Mouse (Mus musculus): ENCODE results near the gene Usp29. TPM values are rescaled to one million over a fixed set of nuclear protein-coding genes. Genes with fewer than 3 reads are reported as not detected.

Usp29 gene
- polyA plus RNA-seq (2014; fragmentation: Illumina TruSeq; extraction: RNeasy Lipid Tissue Mini Kit (QIAGEN cat#74804); ENCODE audit: low read depth, low replicate concordance): 0.44 TPM

DNA sequence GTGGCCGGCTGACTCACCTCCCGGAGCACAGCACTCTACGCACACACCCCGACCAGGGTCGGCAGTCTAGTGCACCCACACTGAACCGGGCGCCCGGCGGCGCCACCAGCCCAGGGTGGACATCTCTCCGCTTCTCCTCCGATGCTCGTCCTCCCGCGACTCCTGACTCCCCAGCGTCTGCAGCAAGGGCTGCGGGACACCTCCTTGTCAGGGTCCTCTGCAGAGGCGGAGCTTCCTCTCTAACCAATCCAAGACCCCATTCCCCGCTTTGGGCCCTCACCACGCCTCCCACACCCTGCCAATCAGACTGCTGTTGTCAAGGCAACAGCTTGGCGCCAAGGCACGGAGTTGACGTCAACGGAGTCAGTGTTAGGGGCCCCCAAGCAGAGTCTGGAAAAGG, at the start of gene Usp29, which contains the start of gene Peg3:
Gene Usp29 (plus strand): TSS at position 338 of the 400 bp plus-strand sequence.
Gene Peg3 (minus strand): TSS at position 191 of the 400 bp plus-strand sequence.

DNA sequence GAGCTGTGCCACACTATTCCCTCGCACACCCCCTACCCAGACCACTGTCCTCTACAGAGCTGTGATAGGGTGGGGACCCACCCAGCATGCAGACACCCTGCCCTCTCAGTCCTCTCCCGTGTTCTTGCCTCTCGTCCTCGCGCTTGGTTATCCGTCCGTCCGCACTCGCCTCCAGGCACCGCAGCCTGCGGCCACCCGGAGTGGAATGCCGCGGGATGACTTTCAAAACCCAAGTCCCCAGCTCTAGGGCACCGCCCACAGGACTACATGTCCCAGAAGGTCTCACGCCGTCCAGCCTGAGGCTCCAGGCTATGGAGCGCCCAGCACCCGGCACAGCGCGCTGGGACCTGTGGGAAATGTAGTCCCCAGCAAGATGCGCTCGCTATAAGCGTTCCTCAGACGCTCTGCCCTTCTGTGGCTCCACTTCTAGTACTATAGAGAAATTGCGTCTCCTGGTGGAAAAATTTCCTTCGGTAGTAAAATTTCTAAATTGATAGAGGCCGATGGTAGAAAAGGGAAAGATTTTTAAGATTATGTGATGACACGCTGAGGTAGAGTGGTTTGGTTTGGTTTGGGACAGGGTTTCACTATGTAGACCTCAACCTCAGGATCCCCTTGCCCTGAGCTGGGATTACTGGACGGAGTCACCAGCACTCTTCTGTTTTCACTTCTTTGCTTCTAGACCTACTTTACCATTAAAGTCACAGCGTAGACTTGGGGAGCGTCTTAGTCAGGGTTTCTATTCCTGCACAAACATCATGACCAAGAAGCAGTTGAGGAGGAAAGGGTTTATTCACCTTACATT, 33.9 kb upstream of the Usp29 start, which contains the start of gene Zim1:
Gene Zim1 (minus strand): TSS at position 210 of the 805 bp plus-strand sequence.

DNA sequence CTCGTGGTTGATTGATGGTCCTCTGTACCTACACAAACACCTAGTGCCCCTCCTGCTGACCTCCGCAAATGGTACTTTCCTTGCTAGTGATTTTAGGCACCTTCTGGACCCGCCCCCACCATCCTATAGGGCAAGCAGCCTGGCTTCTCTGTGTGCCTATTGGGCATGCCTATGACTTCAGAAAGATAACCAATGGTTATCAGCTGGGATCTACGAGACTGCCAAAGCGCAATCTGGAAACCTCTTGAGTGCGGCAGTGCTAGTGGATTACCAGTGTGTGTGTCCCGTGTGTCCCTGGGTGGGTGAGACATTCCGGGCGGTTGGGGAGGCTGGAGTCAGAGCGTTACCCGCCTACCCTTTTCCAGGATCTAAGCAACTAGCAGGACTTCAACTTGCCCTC, 264.9 kb downstream of the Usp29 start, which contains the start of gene Aurkc:
Gene Aurkc (plus strand): TSS at position 50 of the 400 bp plus-strand sequence.

Other genes with a start within 250 kb of the Usp29 start
- not detected for gene Olfr5, start 243.6 kb upstream of the Usp29 start, polyA plus RNA-seq (2014; fragmentation: Illumina TruSeq; extraction: RNeasy Lipid Tissue Mini Kit (QIAGEN cat#74804); ENCODE audit: low read depth, low replicate concordance)
- gene Olfr1347, start 230.8 kb upstream of the Usp29 start, polyA plus RNA-seq (2014; fragmentation: Illumina TruSeq; extraction: RNeasy Lipid Tissue Mini Kit (QIAGEN cat#74804); ENCODE audit: low read depth, low replicate concordance): not detected
- gene Olfr1348, start 221.8 kb upstream of the Usp29 start, polyA plus RNA-seq (2014; fragmentation: Illumina TruSeq; extraction: RNeasy Lipid Tissue Mini Kit (QIAGEN cat#74804); ENCODE audit: low read depth, low replicate concordance): not detected
- not detected for gene Olfr1349, start 207.6 kb upstream of the Usp29 start, polyA plus RNA-seq (2014; fragmentation: Illumina TruSeq; extraction: RNeasy Lipid Tissue Mini Kit (QIAGEN cat#74804); ENCODE audit: low read depth, low replicate concordance)
- gene Olfr1350, start 165.7 kb upstream of the Usp29 start, polyA plus RNA-seq (2014; fragmentation: Illumina TruSeq; extraction: RNeasy Lipid Tissue Mini Kit (QIAGEN cat#74804); ENCODE audit: low read depth, low replicate concordance): not detected
- 0.76 TPM for gene Zim1, start 34.1 kb upstream of the Usp29 start, polyA plus RNA-seq (2014; fragmentation: Illumina TruSeq; extraction: RNeasy Lipid Tissue Mini Kit (QIAGEN cat#74804); ENCODE audit: low read depth, low replicate concordance)
- gene Peg3, start 147 bp upstream of the Usp29 start, polyA plus RNA-seq (2014; fragmentation: Illumina TruSeq; extraction: RNeasy Lipid Tissue Mini Kit (QIAGEN cat#74804); ENCODE audit: low read depth, low replicate concordance): 17.7 TPM

All from sigmoid colon, adult 10 weeks (tissue).